Comparison of ENCODE assay signal across 20 mouse cellular contexts in genomic region chr1:82788070-82788469, GRCm38 (mm10). TPM values are rescaled to one million over a fixed set of nuclear protein-coding genes. Genes with fewer than 3 reads are reported as not detected.
DNase-seq lines count a peak whose midpoint lies in the region; ATAC-seq and TF ChIP-seq lines count a peak whose summit lies in the region.
"Had no signal": no experiment of that assay in that cellular context is flagged by ENCODE, and none has a peak within 500 bp of the region (broad histone marks: within the 10 kb centered on the region; RNA-seq: fewer than 3 reads in every experiment).

No protein-coding gene starts in this region.

- peak; percentile 71 for DNase-seq in NIH3T3 (ENCODE audit: low read depth)
- DNase-seq in cerebellum, postnatal 14 days = peak; percentile 46 to 70
- peak; percentile 70 to 71 for DNase-seq in layer of hippocampus, adult 8-10 months (ENCODE audit: low spot score in 2 of 2)
- DNase-seq in lung, postnatal 10 days = no peak
- no peak for DNase-seq in midbrain, postnatal 0 days (ENCODE audit: low spot score)

- no peaks in the 10 kb centered on the region for H3K9me3 ChIP-seq in forebrain, embryonic 13.5 days (replicated peaks)
- H3K9me3 ChIP-seq in forebrain, embryonic 12.5 days = no peaks in the 10 kb centered on the region
- H3K9me3 ChIP-seq in intestine, embryonic 16.5 days (ENCODE audit: control insufficient read depth, low read length) = no peaks in the 10 kb centered on the region
- H3K9me3 ChIP-seq in midbrain, postnatal 0 days (ENCODE audit: low read length) = no peaks in the 10 kb centered on the region
- H3K9me3 ChIP-seq: embryonic facial prominence, embryonic 13.5 days; neural tube, embryonic 13.5 days had no signal

- WGBS in forebrain, embryonic 13.5 days = 75% methylated on average over 7 of the region's 7 CpGs
- 68% methylated on average over 7 of the region's 7 CpGs for WGBS in forebrain, embryonic 12.5 days
- 58% methylated on average over 7 of the region's 7 CpGs for WGBS in intestine, embryonic 16.5 days
- 75% methylated on average over 7 of the region's 7 CpGs for WGBS in midbrain, postnatal 0 days

- peak; percentile 66 for ATAC-seq in forebrain, embryonic 13.5 days
- ATAC-seq in forebrain, embryonic 12.5 days (ENCODE audit: low FRiP score) = no peak
- ATAC-seq in intestine, embryonic 16.5 days = no peak
- ATAC-seq in midbrain, postnatal 0 days (ENCODE audit: low FRiP score) = no peak

- no peaks in the 10 kb centered on the region for H3K36me3 ChIP-seq in forebrain, embryonic 13.5 days (ENCODE audit: poor library complexity, severe bottlenecking)
- H3K36me3 ChIP-seq in forebrain, embryonic 12.5 days (replicated peaks) = no peaks in the 10 kb centered on the region
- no peaks in the 10 kb centered on the region for H3K36me3 ChIP-seq in intestine, embryonic 16.5 days (ENCODE audit: control insufficient read depth, insufficient read depth, low read length)
- H3K36me3 ChIP-seq in midbrain, postnatal 0 days (ENCODE audit: insufficient read depth, low read length) = no peaks in the 10 kb centered on the region
- H3K36me3 ChIP-seq: embryonic facial prominence, embryonic 13.5 days; neural tube, embryonic 13.5 days had no signal

- H3K27ac ChIP-seq in forebrain, embryonic 13.5 days = peak overlapping the region; percentile 76; the same call in 1 of the 2 replicates
- no peak overlapping the region for H3K27ac ChIP-seq in forebrain, embryonic 12.5 days
- no peak overlapping the region for H3K27ac ChIP-seq in intestine, embryonic 16.5 days (ENCODE audit: low read length)
- H3K27ac ChIP-seq in midbrain, postnatal 0 days (ENCODE audit: low read depth, low read length) = no peak overlapping the region
- H3K27ac ChIP-seq: embryonic facial prominence, embryonic 13.5 days; kidney, postnatal 0 days; left cerebral cortex, adult 2 months; neural tube, embryonic 13.5 days had no signal

- H3K27me3 ChIP-seq in forebrain, embryonic 13.5 days = 0 out of 2 replicates have a peak, but pooled peaks cover 3% of the 10 kb centered on the region
- H3K27me3 ChIP-seq in forebrain, embryonic 12.5 days = 0 out of 2 replicates have a peak, but pooled peaks cover 3% of the 10 kb centered on the region
- H3K27me3 ChIP-seq in intestine, embryonic 16.5 days (replicated peaks; ENCODE audit: control insufficient read depth, insufficient read depth, low read length) = no peaks in the 10 kb centered on the region
- H3K27me3 ChIP-seq in midbrain, postnatal 0 days (ENCODE audit: insufficient read depth, low read length) = no peaks in the 10 kb centered on the region; the same call in 1 of the 2 replicates
- H3K27me3 ChIP-seq: embryonic facial prominence, embryonic 13.5 days; neural tube, embryonic 13.5 days had no signal

- 0 out of 2 replicates have a peak, but pooled peaks cover 3% of the 10 kb centered on the region for H3K4me1 ChIP-seq in forebrain, embryonic 13.5 days
- H3K4me1 ChIP-seq in forebrain, embryonic 12.5 days = no peaks in the 10 kb centered on the region
- peaks cover 8% of the 10 kb centered on the region for H3K4me1 ChIP-seq in intestine, embryonic 16.5 days (ENCODE audit: control insufficient read depth, insufficient read depth, low read length)
- H3K4me1 ChIP-seq in midbrain, postnatal 0 days (ENCODE audit: insufficient read depth, low read length) = no peaks in the 10 kb centered on the region

- TF ChIP-seq CTCF in midbrain, postnatal 0 days (IDR thresholded peaks at IDR 0.05) = no peak

- H3K4me3 ChIP-seq in forebrain, embryonic 13.5 days = no peak overlapping the region
- no peak overlapping the region for H3K4me3 ChIP-seq in forebrain, embryonic 12.5 days (replicated peaks)
- H3K4me3 ChIP-seq in intestine, embryonic 16.5 days (ENCODE audit: low read length) = no peak overlapping the region
- H3K4me3 ChIP-seq in midbrain, postnatal 0 days (ENCODE audit: low read depth, low read length) = no peak overlapping the region
- H3K4me3 ChIP-seq: embryonic facial prominence, embryonic 13.5 days; left cerebral cortex, adult 2 months; megakaryocyte, embryonic 14.5 days; neural tube, embryonic 13.5 days had no signal

- H3K4me2 ChIP-seq in forebrain, embryonic 13.5 days = no peak overlapping the region
- no peak overlapping the region for H3K4me2 ChIP-seq in forebrain, embryonic 12.5 days
- no peak overlapping the region for H3K4me2 ChIP-seq in intestine, embryonic 16.5 days (ENCODE audit: low read depth, low read length)
- no peak overlapping the region for H3K4me2 ChIP-seq in midbrain, postnatal 0 days (ENCODE audit: low read depth, low read length, poor library complexity, severe bottlenecking)
- H3K4me2 ChIP-seq: embryonic facial prominence, embryonic 13.5 days; lung, embryonic 14.5 days; neural tube, embryonic 13.5 days had no signal

- H3K9ac ChIP-seq in forebrain, embryonic 13.5 days = no peak overlapping the region
- no peak overlapping the region for H3K9ac ChIP-seq in forebrain, embryonic 12.5 days
- no peak overlapping the region for H3K9ac ChIP-seq in intestine, embryonic 16.5 days (ENCODE audit: low read depth, low read length)
- no peak overlapping the region for H3K9ac ChIP-seq in midbrain, postnatal 0 days (replicated peaks; ENCODE audit: low read length, poor library complexity, severe bottlenecking)
- H3K9ac ChIP-seq: embryonic facial prominence, embryonic 13.5 days; lung, embryonic 14.5 days; neural tube, embryonic 13.5 days had no signal

RNA-seq across cellular contexts. Expression of gene Gm47791, which starts 17.0 kb away (rescaled TPM):
- polyA plus RNA-seq in forebrain, embryonic 13.5 days (2015; fragmentation: Nextera tagmentation; extraction: Ambion mirVana) = not detected in 2 replicates
- polyA plus RNA-seq in forebrain, embryonic 12.5 days (2016; fragmentation: Nextera tagmentation; extraction: Ambion mirVana) = not detected in 2 replicates
- total RNA-seq in layer of hippocampus, adult 8-10 months (2022) = not detected
- not detected in 2 replicates for polyA plus RNA-seq in intestine, embryonic 16.5 days (2015; fragmentation: Nextera tagmentation; extraction: Ambion mirVana)
- not detected in 2 replicates for total RNA-seq in midbrain, postnatal 0 days (2014; rRNA removed)
- polyA plus RNA-seq in midbrain, postnatal 0 days (2015; fragmentation: Nextera tagmentation; extraction: Ambion mirVana) = not detected in 2 replicates
- total RNA-seq: adrenal gland, postnatal 10 days; ES-E14; heart, postnatal 14 days; left cerebral cortex, adult 2 months had no signal
- polyA plus RNA-seq: C2C12; embryonic facial prominence, embryonic 13.5 days; hindbrain, embryonic 16.5 days; kidney, postnatal 0 days; lung, embryonic 14.5 days; neural tube, embryonic 13.5 days; spleen, adult 2 months had no signal

RNA-seq across cellular contexts. Expression of gene Tm4sf20, which starts 19.8 kb away (rescaled TPM):
- polyA plus RNA-seq in forebrain, embryonic 13.5 days (2015; fragmentation: Nextera tagmentation; extraction: Ambion mirVana) = 0.20 and 0.36 TPM in 2 replicates
- polyA plus RNA-seq in forebrain, embryonic 12.5 days (2016; fragmentation: Nextera tagmentation; extraction: Ambion mirVana) = 0.13 and 0.24 TPM in 2 replicates
- not detected for total RNA-seq in layer of hippocampus, adult 8-10 months (2022)
- 201 and 234 TPM in 2 replicates for polyA plus RNA-seq in intestine, embryonic 16.5 days (2015; fragmentation: Nextera tagmentation; extraction: Ambion mirVana)
- total RNA-seq in midbrain, postnatal 0 days (2014; rRNA removed) = not detected in 2 replicates
- not detected in 2 replicates for polyA plus RNA-seq in midbrain, postnatal 0 days (2015; fragmentation: Nextera tagmentation; extraction: Ambion mirVana)
- total RNA-seq: adrenal gland, postnatal 10 days; ES-E14; heart, postnatal 14 days; left cerebral cortex, adult 2 months had no signal
- polyA plus RNA-seq: C2C12; hindbrain, embryonic 16.5 days; lung, embryonic 14.5 days; spleen, adult 2 months had no signal

RNA-seq across cellular contexts. Expression of gene Agfg1, which starts 51.2 kb away (rescaled TPM):
- polyA plus RNA-seq in forebrain, embryonic 13.5 days (2015; fragmentation: Nextera tagmentation; extraction: Ambion mirVana) = 28.6 and 31.7 TPM in 2 replicates
- polyA plus RNA-seq in forebrain, embryonic 12.5 days (2016; fragmentation: Nextera tagmentation; extraction: Ambion mirVana) = 39.5 and 41.8 TPM in 2 replicates
- total RNA-seq in layer of hippocampus, adult 8-10 months (2022) = 10 to 100 TPM; 61.6 to 70.6 (median 67.7) TPM
- 14.1 and 31.8 TPM in 2 replicates for polyA plus RNA-seq in intestine, embryonic 16.5 days (2015; fragmentation: Nextera tagmentation; extraction: Ambion mirVana)
- 101 and 107 TPM in 2 replicates for total RNA-seq in midbrain, postnatal 0 days (2014; rRNA removed)
- 17.0 and 20.2 TPM in 2 replicates for polyA plus RNA-seq in midbrain, postnatal 0 days (2015; fragmentation: Nextera tagmentation; extraction: Ambion mirVana)

Comparison
In these comparisons a context has a peak if more than half of its experiments do, and no peak if none do; other contexts are left out.
1. DNase-seq: peak in NIH3T3 (single experiment), cerebellum, postnatal 14 days (2 of 2) and layer of hippocampus, adult 8-10 months (2 of 2); none in lung, postnatal 10 days (single experiment) and midbrain, postnatal 0 days (single experiment).
2. RNA of gene Tm4sf20, which starts 19.8 kb away (polyA plus RNA-seq): 201 to 234 TPM in intestine, embryonic 16.5 days; 0.20 to 0.36 TPM in forebrain, embryonic 13.5 days, 0.13 to 0.24 TPM in forebrain, embryonic 12.5 days and not detected in midbrain, postnatal 0 days; every median in the first group is over 100 times any median in the second.